Mouse (Mus musculus) cerebellum, adult 18-20 months (tissue): ENCODE data around the gene Atp1b2.

Experiments used
- DNase-seq, 2 experiments: peaks; one replicate each; pipeline ENCODE4 v3.0.0; 2021

Atp1b2 gene

DNA sequence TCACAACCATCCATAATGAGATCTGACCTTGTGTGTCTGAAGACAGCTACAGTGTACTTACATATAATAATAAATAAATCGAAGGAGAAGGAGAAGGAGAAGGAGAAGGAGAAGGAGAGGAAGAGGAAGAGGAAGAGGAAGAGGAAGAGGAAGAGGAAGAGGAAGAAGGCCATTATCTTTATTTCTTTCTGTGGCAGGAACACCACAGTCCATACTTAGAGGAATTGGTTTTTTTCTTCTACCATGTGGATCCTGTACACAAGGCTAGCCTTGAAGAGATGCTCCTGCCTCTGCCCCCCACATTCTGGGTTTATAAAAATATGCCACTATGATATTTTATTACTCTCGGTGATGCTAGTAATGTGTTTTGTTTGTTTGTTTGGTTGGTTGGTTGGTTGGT, 1.1 kb upstream of the Atp1b2 start:
- DNase-seq: no peak

DNA sequence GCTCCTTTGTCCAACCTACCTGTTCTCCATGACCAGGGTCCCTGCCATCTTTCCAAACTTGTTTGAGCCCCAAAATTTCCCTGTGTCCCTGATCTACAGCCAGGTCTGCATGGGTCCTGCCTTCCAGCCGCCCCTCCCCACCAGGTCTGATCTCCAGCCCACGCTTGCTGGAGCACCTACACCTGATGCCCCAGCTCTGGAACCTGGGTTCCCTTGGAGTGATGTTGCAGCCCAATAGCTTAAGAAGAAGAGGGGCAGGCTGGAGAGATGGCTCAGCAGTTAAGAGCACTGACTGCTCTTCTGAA, 701 bp upstream of the Atp1b2 start:
- DNase-seq: peak in 1 of 2 experiments; percentile 29

DNA sequence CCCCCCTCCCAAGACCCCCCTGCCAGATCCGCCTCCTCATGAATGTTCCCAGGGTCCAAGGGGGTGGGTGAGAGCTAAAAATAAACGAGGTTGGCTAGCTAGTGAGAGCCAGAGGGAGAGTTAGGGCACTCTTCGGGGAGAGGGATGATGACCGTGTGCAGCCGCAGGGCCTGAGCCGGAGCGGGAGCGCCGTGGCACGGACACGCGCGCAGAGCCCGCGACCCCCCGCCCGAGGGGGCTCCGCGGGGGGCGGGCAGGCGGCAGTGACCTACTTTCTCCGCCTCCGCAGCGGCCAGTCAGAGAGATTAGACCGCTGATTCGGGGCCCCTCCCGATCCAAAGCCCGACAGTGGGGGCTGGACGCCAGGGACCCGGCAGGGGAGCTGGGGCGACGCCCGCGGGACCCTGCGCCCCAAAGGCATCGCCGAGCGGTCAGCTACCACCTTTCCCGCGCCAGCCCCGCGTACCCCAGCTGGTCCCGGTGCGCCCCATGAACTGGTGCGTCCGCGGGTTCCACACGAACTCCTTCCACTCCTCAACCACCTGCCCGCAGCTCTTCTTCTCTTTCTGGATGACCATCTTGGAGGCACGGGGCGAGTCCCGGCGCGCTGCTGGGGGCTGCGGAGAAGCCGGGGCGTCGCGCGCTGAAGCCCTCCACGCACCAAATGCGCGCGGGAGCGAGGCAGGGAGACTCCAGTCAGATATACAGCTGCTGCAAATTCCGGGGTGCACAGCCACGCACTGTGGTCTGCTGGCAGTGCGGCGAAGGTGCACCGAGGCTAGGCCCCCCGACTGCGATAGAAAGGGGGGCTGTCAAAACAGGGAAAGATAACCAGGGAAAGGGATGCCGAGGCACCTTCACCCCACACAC, 712 bp downstream of the Atp1b2 start:
- DNase-seq: peak; percentile 79 to 87

DNA sequence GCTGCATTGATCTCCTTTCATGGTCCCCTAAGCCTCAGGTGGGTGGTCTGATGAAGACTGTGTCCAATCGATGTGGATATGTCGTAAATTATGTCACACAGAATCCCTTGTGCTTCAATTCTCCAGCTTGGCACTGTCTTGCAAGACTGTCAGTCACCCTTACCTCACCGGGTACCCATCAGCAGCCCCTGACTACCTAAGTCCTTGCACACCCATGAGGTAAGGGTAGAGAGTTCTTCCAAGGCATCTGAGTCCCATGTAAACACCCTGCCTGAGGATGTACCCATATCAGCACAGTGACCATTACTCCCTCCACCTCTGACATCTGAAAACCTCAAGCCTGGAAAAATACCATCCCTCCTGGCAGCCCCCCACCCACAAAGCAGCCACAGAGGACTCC, 1.4 kb downstream of the Atp1b2 start:
- peak; percentile 23 to 48 for DNase-seq

DNA sequence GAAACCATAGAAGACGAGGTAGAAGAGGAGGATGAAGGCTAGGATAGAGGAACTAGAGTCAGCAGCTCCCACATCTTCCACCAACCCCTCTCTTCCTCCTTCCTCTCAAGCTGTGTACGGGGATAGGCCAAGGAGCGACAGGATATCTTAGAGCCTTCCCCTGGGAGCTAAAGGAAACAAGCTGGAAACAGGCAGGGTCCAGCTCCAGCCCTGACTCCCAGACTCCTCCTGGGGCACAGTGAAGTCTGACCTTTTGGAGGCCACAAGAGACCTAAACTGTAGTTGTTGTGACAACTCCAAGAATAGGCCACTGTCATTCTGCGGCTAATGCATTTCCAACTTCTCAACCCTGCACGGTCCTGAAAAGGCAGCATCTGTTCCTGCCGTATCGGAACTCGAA, 2.2 kb downstream of the Atp1b2 start:
- no peak for DNase-seq

DNA sequence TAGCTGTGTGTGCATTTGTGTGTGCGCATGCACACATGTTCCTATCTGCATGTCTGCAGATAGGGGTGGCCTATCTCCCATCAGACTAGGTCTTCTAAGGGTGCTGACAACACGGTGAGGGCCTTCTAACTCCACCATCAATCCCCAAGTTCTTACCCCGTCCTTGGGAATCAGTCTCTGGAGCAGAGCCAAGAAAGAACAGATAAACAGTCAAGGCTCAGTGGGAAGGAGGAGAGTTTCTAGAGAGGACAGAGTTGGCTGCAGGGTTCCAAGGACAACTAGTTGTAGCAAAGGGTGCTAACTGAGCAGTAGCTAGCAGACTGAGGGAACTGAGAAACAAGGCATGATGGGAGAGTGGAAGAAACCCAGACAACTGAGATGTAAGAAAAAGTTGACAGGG, 4.0 kb downstream of the Atp1b2 start:
- no peak for DNase-seq

DNA sequence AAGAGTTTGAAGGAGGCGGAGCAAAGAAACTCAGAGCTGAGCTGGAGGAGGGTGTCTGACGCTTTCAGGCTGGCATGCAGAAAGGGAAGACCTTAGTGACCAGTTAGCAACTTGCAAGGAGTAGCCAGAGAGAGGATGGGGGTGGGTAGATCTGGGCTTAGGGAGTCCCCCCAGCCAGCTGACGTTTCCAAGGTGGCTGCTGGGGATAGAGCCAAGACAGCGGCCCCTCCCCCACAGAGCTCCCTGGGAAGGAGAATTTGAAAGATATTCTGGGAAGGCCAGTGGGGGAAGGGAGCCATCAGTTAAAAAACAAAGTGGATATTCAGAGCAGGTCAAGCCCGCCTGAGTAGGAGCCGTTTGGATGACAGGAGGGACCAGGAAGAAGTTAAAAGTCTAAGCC, 5.6 kb downstream of the Atp1b2 start:
- DNase-seq: peak; percentile 57 to 59

DNA sequence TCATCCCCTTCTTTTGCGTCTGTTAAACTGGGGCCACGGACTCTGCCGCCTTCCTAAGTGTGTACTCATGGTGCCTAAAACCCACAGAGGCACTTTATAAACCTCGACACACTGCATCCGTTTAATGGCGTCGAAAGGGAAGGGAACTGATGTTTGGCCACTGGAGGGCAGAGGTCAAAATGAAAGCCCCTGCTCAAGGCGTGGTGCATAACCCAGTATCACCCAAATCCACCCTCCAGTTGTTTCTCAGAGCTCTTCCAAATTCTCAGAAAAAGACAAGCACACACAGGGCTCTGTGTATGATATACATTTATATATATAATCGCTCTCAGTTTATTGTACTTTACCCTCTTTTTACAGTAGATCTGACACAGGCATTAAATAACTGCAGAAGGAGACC, 6.3 kb downstream of the Atp1b2 start:
- no peak for DNase-seq

DNA sequence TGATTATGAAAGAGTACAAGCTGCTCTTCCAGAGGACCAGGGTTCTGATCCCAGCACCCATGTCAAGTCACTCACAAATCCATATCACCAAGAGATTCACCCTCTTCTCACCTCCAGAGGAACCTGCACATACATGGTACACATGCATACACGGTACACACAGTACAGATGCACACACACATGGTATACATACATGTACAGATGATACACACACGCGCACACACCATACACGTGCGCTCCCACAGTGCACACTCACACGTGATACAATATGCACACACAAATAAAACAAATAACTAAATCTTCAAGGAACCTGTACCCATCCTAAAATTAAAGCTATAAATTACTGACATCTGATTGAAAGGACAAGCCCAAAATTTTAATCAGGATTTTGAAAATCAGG, 10.9 kb downstream of the Atp1b2 start:
- DNase-seq: no peak

DNA sequence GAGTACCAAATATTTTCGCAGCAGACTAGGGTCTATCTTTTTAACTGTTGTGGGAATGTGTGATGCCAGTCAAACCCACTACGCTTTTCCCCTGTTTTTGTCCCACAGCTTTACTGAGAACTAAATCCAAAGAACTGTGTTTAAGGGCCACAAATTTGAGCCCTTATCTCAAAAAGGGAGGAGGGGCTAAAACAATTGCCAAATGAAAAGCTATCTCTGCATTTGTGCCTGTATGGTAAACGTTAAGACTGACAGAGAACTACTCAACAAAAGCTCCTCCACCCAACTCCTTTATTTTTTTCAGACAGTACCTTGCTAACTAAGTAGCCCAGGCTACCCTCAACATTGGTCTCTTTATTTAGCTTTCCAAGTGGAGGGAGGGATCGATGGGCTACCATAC, 12.9 kb downstream of the Atp1b2 start:
- no peak for DNase-seq

DNA sequence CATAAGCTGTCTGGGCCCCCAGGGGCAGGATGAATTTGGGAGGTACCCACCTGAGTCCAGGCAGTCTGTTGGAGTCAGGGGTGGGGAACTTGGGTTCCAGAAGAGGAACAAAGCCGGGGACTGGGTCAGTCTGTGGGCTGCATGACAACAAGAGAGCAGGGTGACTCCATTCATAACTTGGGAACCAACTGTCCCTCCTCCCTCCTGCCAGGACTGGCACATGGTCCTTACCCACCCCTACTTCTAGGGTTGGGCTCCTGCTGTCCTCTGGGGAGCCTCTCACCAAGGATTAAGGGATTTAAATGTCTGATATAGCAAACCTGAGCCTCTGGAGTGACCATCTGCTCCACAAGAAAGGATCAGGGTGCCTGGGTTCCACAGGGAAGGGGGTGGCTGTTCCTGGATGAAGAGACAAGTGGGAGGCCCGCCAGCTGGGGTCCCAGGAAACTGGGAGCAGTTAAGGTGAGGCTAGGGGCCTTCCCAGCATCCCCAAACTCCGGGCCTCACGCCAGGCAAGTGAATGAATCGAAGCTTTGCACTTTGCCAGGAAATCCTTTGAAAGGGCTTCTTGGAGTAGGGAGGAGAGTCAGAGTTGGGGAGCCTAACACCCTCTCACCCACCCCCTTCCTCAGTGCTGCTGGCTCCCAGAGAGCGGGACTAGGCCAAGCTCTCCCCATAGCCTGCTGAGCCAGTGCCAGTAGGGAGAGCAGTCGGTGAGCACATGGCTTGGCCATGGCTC, 13.7 kb downstream of the Atp1b2 start:
- DNase-seq: peak; percentile 45 to 50

DNA sequence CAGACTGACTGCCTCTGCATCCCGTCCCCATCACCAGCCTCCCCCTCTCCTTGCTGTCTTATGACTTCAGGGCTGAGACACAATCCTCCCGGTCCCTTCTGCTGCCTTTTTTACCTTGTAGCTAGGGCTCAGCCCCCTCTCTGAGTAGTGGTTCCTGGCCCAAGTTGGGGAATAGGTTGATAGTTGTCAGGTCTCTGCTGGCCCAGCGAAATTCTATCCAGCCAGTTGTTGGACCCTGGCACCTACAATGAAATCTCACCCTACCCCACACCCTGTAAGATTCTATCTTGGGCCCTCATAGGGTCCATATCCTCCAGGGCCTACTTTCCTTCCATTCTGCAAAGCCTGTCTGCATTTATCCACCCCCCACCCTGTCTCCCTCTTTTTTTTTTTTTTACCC, 14.3 kb downstream of the Atp1b2 start:
- DNase-seq: no peak

DNA sequence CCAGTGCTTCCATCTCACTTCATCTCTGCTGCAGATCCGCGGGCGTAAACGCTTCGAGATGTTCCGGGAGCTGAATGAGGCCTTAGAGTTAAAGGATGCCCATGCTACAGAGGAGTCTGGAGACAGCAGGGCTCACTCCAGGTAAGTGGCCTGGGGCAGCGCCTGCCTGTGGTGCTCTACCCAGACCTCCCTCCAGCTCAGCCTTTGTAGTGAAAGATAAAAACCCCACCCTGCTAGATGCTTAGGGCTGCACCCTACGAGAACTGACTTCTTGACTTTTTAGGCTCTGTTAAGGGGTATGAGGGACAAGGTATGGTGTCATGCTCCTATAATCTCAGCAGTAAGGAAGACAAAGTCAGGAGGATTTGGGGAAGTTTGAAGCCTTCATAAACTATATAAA, 15.1 kb downstream of the Atp1b2 start:
- no peak for DNase-seq

DNA sequence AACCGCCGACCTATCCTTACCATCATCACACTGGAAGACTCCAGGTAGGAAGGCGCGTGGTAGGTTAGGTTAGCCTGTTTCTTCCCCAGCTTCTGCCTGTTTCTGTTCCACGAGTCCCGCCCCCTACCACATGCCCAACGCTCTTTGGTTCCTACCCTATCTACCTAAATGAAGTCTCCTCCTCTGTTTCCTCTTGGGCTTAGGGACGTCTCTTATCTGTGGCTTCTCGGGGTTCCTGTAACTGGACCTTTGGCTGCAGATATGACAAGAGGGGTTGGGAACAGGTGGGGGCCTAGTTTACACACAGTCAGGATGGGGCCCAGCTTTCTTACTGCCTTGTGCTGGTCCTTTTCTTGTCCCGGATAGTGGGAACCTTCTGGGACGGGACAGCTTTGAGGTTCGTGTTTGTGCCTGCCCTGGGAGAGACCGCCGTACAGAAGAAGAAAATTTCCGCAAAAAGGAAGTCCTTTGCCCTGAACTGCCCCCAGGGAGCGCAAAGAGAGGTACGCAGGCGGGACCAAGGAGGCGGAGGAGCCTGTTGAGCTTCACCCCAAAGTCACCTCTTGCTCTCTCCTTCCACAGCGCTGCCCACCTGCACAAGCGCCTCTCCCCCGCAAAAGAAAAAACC, 16.4 kb downstream of the Atp1b2 start:
- DNase-seq: no peak

DNA sequence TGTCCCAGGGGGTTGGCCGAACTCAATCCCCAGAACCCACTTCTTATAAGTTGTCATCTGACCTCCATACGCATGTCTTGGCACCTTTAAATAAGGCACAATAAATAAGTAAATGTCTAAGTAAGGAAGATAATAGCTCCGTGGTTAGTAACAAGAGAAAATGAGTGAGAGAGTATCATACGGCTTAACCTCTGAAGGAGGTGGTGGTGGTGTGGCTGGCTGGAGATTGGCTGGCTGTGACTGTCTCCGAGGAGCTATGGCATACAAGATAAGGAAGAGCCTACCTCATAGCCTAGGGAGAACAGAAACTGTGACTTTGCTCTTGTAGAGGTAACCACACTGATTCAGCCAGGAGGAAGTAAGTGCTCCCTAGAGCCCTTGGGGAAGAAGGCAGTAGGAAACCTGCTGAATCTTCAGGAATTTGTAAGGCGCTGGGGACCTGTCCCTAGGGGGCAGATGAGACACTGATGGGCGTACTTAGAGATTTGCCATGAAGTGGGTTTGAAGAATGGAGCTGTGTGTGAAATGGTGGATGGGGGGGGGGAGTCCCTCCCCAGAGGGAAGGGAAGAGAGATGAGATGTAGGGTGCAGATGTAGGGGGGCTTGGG, 19.9 kb downstream of the Atp1b2 start:
- DNase-seq: no peak

DNA sequence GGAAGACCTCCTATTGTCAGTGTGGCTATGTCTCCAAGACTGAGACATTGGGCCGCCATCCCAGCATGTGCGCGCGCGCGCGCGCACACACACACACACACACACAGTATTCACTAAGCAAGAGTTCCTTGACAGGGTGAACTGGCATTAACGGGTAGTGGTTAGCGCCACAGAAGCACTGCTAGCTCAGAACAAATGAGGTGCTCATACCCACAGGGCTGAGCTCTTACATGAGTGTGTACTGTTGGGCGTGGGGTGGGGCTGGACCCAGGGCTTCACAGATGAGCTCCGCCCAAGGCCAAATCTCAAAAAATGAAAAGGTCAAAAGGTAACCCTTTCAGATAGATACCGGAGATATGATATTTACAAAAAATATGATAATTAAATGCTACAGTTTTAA, 20.8 kb downstream of the Atp1b2 start:
- DNase-seq: no peak

DNA sequence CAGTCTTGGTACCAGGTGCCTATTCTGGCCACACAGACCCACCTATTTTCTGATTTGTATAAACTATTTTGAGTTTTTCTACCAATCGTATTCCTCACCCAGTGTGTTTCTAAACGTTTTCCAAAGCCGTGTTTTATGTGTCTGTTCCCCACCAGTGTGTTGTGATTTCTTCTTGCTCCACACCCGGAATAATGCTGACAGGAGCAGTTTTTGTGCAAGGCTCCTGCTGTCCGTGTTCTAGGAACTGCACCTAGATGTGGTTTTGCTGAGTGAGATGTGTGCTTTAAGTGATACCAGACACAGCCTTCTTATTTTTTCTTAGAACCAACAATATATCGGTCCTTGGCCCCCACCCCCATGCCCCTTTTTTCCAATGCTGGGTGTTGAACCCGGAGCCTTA, 21.7 kb downstream of the Atp1b2 start:
- DNase-seq: no peak

DNA sequence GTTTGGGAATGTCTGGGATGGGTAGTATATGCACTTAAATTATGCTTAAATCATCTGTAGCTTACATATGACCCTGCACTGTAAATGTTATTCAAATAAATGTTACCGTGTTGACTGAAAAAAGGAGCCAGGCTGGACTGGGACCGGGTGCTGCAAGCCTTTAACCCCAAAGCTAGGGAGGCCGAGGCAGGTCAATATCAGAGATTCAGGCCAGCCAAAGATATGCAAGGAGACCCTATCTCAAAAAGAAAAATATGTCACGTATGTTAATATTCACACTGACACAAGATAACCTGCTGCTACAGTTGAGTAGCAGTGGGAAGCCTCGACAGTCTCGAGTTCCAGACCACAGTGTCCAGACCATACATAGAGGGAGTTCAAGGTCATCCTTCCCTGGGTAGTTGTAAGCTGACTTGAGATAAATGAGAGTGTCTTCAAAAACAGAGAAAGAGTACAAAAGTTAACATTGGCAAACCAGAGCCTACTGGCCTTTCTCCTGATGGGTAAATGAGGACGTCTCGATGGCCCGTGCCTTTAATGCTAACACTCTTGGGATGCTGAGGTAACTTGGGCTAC, 23.4 kb downstream of the Atp1b2 start:
- DNase-seq: no peak

DNA sequence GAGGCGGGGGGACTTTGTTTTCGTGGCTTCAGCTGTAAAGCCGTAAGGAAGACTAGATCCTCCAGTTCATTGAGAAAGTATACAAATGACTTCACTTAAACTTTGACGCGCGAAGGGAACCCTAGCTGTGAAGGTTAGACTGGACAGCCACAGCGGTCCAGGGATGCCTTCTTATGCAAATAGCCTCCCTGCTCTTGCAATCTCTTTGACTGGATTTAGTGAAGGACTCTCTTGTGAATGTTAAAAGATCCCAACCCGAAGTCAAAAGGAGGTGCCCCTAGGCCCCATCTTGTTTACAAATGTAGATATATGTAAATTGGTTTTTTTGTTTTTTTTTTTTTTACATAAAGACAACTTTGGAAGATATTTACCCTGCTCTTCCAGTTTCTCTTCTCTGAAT, 23.9 kb downstream of the Atp1b2 start:
- no peak for DNase-seq

DNA sequence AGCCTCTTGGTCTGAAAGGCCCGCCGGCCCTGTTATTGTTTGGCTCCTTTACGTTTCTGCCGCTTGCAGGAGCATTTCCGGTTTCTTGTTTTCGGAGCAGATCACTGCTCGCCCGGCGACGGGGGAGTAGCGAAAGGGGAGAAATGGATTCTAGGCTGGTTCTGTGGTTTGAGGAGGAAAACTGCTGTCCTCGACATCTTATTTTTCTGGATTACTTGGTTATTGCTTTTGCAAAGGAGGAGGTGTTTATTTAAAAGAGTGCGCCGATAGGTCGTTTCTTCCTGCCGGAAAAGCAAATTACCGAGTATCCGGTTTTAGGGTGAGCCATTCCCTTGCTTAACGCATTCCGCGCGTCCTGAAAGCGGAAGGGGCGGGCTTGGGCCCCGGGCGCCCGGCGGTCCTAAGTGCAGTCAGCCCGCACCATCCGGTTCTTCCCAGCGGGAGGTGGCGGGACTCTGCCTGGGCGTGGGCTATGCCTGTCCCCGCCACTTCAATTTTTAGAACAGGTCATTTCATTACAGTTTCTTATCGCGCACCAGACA, 24.5 kb downstream of the Atp1b2 start:
- DNase-seq: peak; percentile 95 to 96

DNA sequence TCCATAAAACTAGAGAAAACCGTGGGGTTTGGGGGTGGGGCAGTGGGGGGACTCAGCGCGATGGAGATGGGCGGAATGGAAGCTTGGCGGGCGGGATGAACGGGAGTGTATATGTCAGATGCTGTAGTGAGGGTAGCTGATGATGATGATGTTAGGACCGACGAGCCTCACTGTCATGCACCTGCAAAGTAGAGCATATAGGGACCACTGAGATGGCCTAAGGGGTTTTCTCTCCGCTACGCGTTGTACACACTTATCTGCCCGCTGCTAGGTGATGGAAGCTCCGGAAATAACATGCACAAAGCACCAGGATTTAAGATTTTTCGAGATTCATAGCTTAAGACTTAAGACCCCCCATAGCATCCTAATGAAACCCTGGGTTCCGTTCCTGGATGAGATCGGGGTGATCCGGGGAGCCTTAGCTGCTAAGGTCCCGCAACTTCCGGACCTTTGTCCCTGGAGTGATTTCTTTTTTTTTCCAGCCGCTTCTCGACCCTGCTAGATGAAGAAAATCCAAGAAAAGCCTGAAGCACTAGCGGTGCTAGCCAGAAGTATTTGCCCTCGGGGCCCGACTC, 25.1 kb downstream of the Atp1b2 start:
- DNase-seq: no peak

DNA sequence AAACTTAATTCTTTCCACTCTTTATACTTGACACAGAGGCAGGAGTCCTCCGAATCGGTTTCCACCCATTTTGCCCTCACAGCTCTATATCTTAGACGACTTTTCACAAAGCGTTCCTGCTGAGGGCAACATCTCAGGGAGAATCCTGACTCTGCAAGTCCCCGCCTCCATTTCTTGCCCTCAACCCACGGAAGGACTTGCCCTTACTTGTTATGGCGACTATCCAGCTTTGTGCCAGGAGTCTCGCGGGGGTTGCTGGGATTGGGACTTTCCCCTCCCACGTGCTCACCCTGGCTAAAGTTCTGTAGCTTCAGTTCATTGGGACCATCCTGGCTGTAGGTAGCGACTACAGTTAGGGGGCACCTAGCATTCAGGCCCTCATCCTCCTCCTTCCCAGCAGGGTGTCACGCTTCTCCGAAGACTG, 25.6 kb downstream of the Atp1b2 start, which contains the start of the genes Wrap53 and Trp53:
Wrap53 (minus strand) TSS at position 165 of the 424 bp plus-strand sequence.
Trp53 (plus strand) TSS at position 269 of the 424 bp plus-strand sequence.
- DNase-seq: peak; percentile 87 to 94
